Mouse (Mus musculus) kidney, embryonic 14.5 days (tissue): ENCODE measurements around the gene Sh2b2. TPM values are rescaled to one million over a fixed set of nuclear protein-coding genes. Genes with fewer than 3 reads are reported as not detected.
"Not testable (repeated sequence)": the region's sequence is repeated elsewhere in the genome, so short reads cannot be mapped to it uniquely, and the experiment has no call there.

Experiments used
- ATAC-seq: fragments of 200-750 bp; cut with Nextera tagmentation; 2 replicates; pipeline ENCODE4 v1.8.0; 2017; ENCODE audit warnings: moderate number of reproducible peaks, mild to moderate bottlenecking, moderate TSS enrichment, moderate library complexity; ENCODE audit not compliant: low FRiP score, low TSS enrichment
- H3K27ac ChIP-seq: fragments of 300-500 bp; sonication (generic); 2 replicates; pipeline ENCODE4 v1.5.1; 2014; ENCODE audit warnings: low read depth, mild to moderate bottlenecking, low read length, moderate library complexity, mixed read lengths
- H3K27me3 ChIP-seq: fragments of 300-500 bp; sonication (generic); 2 replicates; pipeline ENCODE4 v1.6.1; 2014; ENCODE audit warnings: mild to moderate bottlenecking, low read length; ENCODE audit not compliant: control insufficient read depth, insufficient read depth
- H3K36me3 ChIP-seq: fragments of 300-500 bp; sonication (generic); 2 replicates; pipeline ENCODE4 v1.6.1; 2014; ENCODE audit warnings: low read length, mixed read lengths; ENCODE audit not compliant: control insufficient read depth, insufficient read depth
- H3K4me1 ChIP-seq: fragments of 300-500 bp; sonication (generic); 2 replicates; pipeline ENCODE4 v1.6.1; 2014; ENCODE audit warnings: low read length, mixed read lengths; ENCODE audit not compliant: control insufficient read depth, insufficient read depth
- H3K4me2 ChIP-seq: fragments of 300-500 bp; sonication (generic); replicated peaks from 2 replicates; pipeline ENCODE4 v1.6.1; 2014; ENCODE audit warnings: low read depth, mild to moderate bottlenecking, low read length
- H3K4me3 ChIP-seq: fragments of 300-500 bp; sonication (generic); 2 replicates; pipeline ENCODE4 v1.5.1; 2014; ENCODE audit warnings: mild to moderate bottlenecking, low read length
- H3K9ac ChIP-seq: fragments of 300-500 bp; sonication (generic); 2 replicates; pipeline ENCODE4 v1.6.1; 2014; ENCODE audit warnings: low read depth, mild to moderate bottlenecking, low read length, moderate library complexity
- H3K9me3 ChIP-seq: fragments of 300-500 bp; sonication (generic); 2 replicates; pipeline ENCODE4 v1.6.1; 2016; ENCODE audit warnings: low read length; ENCODE audit not compliant: control insufficient read depth
- WGBS: fragments of 180-500 bp; shearing (Covaris S2); extraction: QIAGEN DNeasy Blood & Tissue Kit; methylation state at CpG from one replicate; pipeline ENCODE4 v1.1.7; 2014; 5-methylcytosine and 5-hydroxymethylcytosine counted together
- polyA plus RNA-seq: library from polyadenylated mRNA; unstranded; fragments of >200 nt; fragmentation: Nextera tagmentation; extraction: Ambion mirVana; gene quantifications from 2 replicates; pipeline ENCODE4 v1.2.1, GENCODE M21; 2014

Gene Sh2b2
- polyA plus RNA-seq, 1 experiment from 2014 or later, result 5.4 TPM

DNA sequence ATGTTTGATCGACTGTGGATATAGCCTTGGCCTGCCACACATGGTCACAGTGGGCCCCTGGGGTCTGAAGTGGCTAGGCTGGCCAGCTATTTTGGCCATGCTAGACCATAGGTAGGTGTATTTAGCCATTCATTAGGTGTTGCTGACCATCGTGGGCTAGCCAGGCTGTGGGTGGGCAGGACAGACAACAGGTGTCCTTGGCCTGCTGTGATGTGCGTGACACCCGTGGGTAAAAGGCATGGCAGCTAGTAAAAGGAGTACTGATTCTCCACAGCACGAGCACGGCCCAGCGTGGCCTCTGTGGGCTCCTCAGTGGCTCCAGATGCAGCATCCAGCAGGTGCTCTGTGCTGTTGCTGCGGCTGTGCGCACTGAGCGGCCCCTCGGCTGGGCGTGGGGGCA, 27.8 kb downstream of the Sh2b2 start:
- no peak overlapping the region for H3K4me3 ChIP-seq
- no peaks in the 10 kb centered on the region for H3K27me3 ChIP-seq
- no peaks in the 10 kb centered on the region for H3K36me3 ChIP-seq
- H3K9ac ChIP-seq, result no peak overlapping the region
- H3K9me3 ChIP-seq, result no peaks in the 10 kb centered on the region
- no peaks in the 10 kb centered on the region for H3K4me1 ChIP-seq
- ATAC-seq, result no peak
- WGBS, result 86% methylated on average over 12 of the region's 12 CpGs
- no peak overlapping the region for H3K27ac ChIP-seq
- H3K4me2 ChIP-seq, result no peak overlapping the region

DNA sequence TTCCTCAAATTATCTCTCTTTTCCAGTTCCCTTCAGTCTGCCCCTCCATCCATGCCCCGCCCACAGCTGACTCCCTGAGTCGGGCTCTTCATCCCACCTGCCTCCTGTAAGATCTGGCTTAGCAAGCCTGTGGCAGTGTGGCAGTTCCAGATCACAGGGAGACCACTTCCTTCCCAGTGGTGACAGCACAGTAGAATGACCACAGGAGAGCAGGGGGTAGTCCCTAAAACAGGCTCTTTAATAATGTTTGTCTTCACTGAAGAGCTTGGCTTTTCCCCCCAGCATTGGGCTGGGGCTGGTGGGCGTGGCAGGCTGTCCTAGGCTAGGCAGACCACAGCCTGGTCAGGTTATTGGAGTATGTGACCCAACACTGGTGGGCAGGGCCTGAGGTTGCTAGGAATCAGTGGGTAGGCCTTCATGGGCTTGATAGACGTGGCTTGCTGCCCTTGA, 28.4 kb downstream of the Sh2b2 start:
- ATAC-seq, result no peak
- H3K27me3 ChIP-seq, result no peaks in the 10 kb centered on the region
- no peaks in the 10 kb centered on the region for H3K36me3 ChIP-seq
- no peak overlapping the region for H3K4me3 ChIP-seq
- no peak overlapping the region for H3K27ac ChIP-seq
- no peak overlapping the region for H3K9ac ChIP-seq
- H3K4me1 ChIP-seq, result no peaks in the 10 kb centered on the region
- H3K9me3 ChIP-seq, result no peaks in the 10 kb centered on the region
- 78% methylated on average over 4 of the region's 4 CpGs for WGBS
- no peak overlapping the region for H3K4me2 ChIP-seq

DNA sequence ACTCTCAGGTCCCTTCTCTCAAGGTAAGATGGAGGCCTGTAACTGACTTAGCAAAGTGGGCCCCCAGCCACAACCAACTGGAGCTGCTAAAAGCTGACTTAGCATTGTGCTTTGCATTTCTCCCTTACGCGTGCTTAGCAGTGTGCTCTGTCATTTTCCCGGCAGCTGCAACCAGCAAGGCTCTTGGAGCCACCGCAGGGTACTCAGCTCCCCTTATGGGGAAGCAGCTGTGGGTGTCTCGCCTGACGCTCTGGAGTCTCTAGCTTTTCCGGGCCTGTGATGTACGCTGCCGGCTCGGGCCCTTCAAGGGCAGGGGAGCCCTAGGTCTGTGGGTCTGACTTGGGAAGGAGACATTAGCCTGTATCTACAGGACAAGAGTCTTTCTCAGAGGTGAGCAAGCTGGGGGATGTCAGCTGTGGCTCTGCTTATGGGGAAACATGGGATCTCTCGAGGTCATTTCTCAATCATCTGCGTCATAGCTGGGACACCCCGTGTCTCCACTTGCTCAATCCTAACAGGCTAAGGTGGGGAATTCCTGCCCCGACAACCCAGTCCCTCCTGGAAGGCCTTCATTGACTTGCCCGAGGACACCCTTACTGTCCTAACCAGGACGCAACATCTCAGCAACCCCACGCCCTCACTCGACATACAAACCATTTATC, 29.2 kb downstream of the Sh2b2 start:
- Histone ChIP-seq H3K4me2 (no peak overlapping the region), H3K4me3 (no peak overlapping the region), H3K4me1 (no peaks in the 10 kb centered on the region), H3K9me3 (no peaks in the 10 kb centered on the region), H3K27me3 (no peaks in the 10 kb centered on the region), H3K36me3 (no peaks in the 10 kb centered on the region), H3K27ac (no peak overlapping the region), H3K9ac (no peak overlapping the region)
- no peak for ATAC-seq
- WGBS, result 81% methylated on average over 18 of the region's 18 CpGs

DNA sequence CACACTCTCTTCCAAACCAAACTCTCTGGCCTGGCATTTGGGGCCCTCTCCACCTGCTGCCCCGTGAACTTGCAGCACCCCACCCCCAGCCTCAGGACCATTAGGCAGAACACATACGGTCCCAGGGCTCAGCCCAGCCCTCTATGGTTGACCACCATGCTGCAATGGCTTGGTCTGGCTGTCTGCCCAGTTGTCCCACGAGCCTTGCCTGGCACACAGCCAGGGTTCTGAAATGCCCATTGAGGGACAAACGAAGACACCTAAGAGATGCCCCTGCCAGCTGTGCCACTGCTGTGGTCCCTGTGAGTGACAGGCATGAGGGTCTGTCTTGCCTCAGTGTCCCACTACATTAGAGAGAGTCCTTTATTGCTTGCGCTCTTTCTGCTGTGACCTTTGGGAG, 30.4 kb downstream of the Sh2b2 start:
- no peaks in the 10 kb centered on the region for H3K27me3 ChIP-seq
- no peak overlapping the region for H3K4me2 ChIP-seq
- H3K36me3 ChIP-seq, result no peaks in the 10 kb centered on the region
- WGBS, result 85% methylated on average over 5 of the region's 5 CpGs
- no peak overlapping the region for H3K9ac ChIP-seq
- no peak for ATAC-seq
- no peaks in the 10 kb centered on the region for H3K9me3 ChIP-seq
- no peak overlapping the region for H3K27ac ChIP-seq
- no peaks in the 10 kb centered on the region for H3K4me1 ChIP-seq
- H3K4me3 ChIP-seq, result no peak overlapping the region

DNA sequence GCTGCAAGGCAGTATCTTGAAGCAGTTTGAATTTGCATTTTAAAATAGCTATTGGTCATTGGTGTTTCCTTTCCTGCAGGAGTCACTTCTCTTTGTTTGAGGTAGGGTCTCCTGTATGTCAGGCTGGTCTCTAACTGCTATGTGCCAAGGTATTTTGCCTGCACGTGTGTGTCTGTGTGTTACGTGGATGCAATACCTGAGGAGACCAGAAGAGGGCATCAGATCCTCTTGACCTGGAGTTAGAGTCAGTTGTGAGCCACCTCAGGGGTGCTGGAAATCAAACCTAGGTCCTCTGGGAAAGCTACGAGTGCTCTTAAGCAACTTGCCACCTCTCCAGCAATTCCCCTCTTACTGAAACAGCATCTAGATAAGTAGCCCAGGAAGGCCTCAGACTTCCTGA, 31.1 kb downstream of the Sh2b2 start:
- H3K36me3 ChIP-seq, result no peaks in the 10 kb centered on the region
- H3K27ac ChIP-seq, result no peak overlapping the region
- no peak overlapping the region for H3K4me3 ChIP-seq
- H3K4me2 ChIP-seq, result no peak overlapping the region
- no peak for ATAC-seq
- 85% methylated on average over 3 of the region's 3 CpGs for WGBS
- no peaks in the 10 kb centered on the region for H3K27me3 ChIP-seq
- no peaks in the 10 kb centered on the region for H3K9me3 ChIP-seq
- no peak overlapping the region for H3K9ac ChIP-seq
- no peaks in the 10 kb centered on the region for H3K4me1 ChIP-seq

DNA sequence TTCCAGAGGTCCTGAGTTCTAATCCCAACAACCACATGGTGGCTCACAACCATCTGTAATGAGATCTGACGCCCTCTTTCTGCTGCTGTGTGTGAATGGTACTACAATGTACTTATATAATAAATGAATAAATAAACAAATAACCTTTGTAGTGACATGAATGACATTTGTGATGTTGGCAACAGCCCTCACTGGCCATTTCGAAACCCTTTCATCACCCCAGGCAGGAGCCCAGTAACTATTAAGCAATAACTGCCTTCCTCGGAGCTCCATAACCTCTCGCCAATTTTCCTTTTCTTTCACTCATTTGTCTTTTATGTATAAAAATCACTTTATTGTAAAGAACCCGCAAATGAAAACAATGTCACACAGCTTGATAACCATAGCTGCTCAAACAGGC, 32.6 kb downstream of the Sh2b2 start:
- no peak overlapping the region for H3K9ac ChIP-seq
- H3K27ac ChIP-seq, result no peak overlapping the region
- H3K4me3 ChIP-seq, result no peak overlapping the region
- no peaks in the 10 kb centered on the region for H3K9me3 ChIP-seq
- ATAC-seq, result no peak
- H3K4me1 ChIP-seq, result no peaks in the 10 kb centered on the region
- no peaks in the 10 kb centered on the region for H3K27me3 ChIP-seq
- no peaks in the 10 kb centered on the region for H3K36me3 ChIP-seq
- 81% methylated on average over 5 of the region's 5 CpGs for WGBS
- H3K4me2 ChIP-seq, result no peak overlapping the region

DNA sequence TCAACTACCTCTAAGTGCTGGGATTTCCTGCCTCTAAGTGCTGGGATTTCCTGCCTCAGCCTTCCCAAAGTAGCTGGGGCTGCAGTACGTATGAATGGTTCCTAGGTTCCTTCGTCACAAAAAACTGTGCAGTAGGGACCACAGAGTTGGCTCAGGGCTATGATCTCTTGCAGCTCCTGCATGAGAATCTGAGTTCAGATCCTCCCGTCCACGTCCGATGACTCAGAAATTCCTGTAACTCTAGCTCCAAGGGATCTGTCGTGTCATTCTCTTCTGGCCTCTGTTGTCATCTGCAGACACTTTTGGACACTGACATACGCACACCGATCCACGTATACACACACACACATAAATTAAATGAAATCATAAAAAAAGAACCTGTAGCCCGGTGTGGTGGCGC, 33.6 kb downstream of the Sh2b2 start:
- Histone ChIP-seq H3K4me2 (no peak overlapping the region), H3K4me3 (no peak overlapping the region), H3K9me3 (no peaks in the 10 kb centered on the region), H3K9ac (no peak overlapping the region), H3K27me3 (no peaks in the 10 kb centered on the region), H3K27ac (no peak overlapping the region), H3K4me1 (no peaks in the 10 kb centered on the region), H3K36me3 (no peaks in the 10 kb centered on the region)
- ATAC-seq, result no peak
- 92% methylated on average over 11 of the region's 11 CpGs for WGBS

DNA sequence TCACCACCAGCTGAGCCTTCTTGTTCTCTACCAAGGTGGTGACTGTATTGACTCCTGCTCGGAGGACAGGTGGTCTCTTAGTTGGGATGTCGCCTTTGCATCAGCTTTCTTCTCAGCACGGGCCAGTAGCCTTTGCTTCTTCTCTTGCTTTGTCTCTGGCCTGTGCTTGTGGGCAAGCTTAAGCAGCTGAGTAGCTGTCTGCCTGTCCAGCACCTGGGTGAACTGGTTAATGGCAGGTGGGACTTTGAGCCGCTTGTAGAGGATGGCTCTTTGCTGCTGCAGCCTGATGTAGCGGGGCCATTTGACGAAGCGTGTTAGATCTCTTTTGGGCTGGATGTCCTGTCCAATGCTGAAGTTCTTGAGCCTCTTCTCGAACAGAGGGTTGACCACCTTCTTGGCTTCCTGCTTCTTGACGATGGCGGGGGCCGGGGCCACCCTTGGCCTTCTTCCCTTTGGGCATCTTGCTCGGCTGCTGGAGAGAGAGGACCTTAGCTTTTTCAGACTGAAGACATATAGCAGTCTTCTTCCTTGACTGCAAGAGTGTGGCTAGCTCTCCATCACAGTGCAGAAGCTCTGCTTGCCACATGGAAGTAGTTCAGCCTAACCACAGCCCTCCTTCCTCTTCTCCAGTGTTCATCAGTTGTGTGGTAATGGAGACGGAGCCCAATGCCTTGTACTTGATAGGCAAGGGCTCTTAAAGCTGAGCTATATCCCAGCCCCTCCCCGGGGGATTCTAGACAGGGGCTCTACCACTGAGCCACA, 34.8 kb downstream of the Sh2b2 start:
- not testable (repeated sequence) for H3K4me1 ChIP-seq, H3K36me3 ChIP-seq, H3K27ac ChIP-seq, H3K4me3 ChIP-seq, H3K4me2 ChIP-seq, H3K9ac ChIP-seq, ATAC-seq, H3K9me3 ChIP-seq, H3K27me3 ChIP-seq
- 93% methylated on average over 14 of the region's 14 CpGs for WGBS

DNA sequence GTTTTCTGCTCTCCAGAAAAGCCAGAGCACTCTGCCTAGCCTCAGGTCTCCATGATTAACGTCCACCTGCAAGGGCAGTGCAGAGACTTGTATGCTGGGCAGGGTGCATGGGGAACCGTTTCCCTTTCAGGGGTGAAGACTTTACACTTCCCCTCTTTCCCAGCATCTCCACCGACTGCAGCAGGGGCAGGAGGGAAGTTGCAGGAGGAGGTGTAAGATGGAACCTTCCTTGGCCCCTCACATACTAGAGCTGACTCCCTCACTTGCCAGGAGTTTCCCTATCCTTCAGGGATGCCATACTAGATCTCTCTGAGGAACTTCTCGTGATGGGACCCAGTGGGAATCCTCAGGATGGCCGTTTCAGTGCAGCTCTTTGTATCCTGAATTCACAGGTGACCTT, 35.8 kb downstream of the Sh2b2 start:
- Histone ChIP-seq H3K4me3 (no peak overlapping the region), H3K4me1 (no peaks in the 10 kb centered on the region), H3K36me3 (no peaks in the 10 kb centered on the region), H3K9me3 (no peaks in the 10 kb centered on the region), H3K9ac (no peak overlapping the region), H3K27me3 (no peaks in the 10 kb centered on the region), H3K4me2 (no peak overlapping the region), H3K27ac (no peak overlapping the region)
- ATAC-seq, result no peak
- 74% methylated on average over 5 of the region's 5 CpGs for WGBS
